Mouse (Mus musculus): ENCODE measurements around the gene Neurl4. TPM values are rescaled to one million over a fixed set of nuclear protein-coding genes. Genes with fewer than 3 reads are reported as not detected.

Neurl4 gene
- polyA plus RNA-seq, 1 experiment from 2014 or later: 29.0 TPM

DNA sequence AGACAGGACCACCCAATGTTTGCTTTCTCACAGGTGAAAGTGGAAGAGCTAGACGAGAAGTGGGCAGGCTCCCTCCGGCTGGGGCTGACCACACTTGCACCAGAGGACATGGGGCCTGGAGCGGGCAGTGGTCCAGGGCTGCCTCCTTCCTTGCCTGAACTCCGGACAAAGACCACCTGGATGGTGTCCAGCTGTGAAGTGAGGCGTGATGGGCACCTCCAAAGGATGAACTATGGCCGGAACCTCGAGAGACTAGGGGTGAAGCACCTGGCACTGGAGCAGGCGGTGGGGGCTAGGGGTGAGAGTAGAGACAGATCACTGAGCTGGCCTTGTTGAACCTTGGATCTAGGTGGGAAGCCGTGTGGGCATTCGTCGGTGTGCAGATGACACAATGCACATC, 7.8 kb downstream of the Neurl4 start:
- no peaks in the 10 kb centered on the region for H3K27me3 ChIP-seq (ENCODE audit: control insufficient read depth, insufficient read depth, low read length)
- no peak overlapping the region for H3K4me3 ChIP-seq (replicated peaks; ENCODE audit: low read depth, low read length)
- ATAC-seq (ENCODE audit: low FRiP score, low TSS enrichment) (no peak), DNase-seq (no peak)
- H3K36me3 ChIP-seq (ENCODE audit: control insufficient read depth, insufficient read depth, low read length): peaks cover 98% of the 10 kb centered on the region
- H3K9ac ChIP-seq (replicated peaks; ENCODE audit: low read length): no peak overlapping the region
- no peaks in the 10 kb centered on the region for H3K9me3 ChIP-seq (ENCODE audit: control insufficient read depth, low read length)
- no peak overlapping the region for H3K4me2 ChIP-seq (ENCODE audit: low read length)
- no peak overlapping the region for H3K27ac ChIP-seq (replicated peaks; ENCODE audit: low read depth, low read length)
- peaks cover 5% of the 10 kb centered on the region; the same call in 1 of the 2 replicates for H3K4me1 ChIP-seq (ENCODE audit: control insufficient read depth, insufficient read depth, low read length)
- 96% methylated on average over 11 of the region's 11 CpGs for WGBS

DNA sequence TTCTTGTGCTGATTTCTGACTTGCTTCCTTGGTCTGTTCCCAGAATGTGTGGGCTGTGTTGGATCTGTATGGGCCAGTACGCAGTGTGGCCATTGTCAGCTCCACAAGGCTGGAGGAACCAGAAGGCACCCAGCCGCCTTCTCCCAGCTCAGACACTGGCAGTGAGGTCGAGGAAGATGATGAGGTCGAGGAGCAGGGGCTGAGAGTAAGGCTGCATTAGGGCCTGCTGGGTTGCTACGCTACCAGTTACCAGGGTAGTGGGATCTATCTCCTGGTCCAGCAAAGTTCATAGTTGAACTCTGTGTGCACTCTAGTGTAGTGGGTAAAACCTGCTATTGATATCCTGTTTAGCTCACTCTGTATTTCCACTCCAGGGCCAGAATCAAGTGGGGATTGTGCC, 8.3 kb downstream of the Neurl4 start:
- H3K4me3 ChIP-seq (replicated peaks; ENCODE audit: low read depth, low read length): no peak overlapping the region
- ATAC-seq (ENCODE audit: low FRiP score, low TSS enrichment) (no peak), DNase-seq (no peak)
- H3K36me3 ChIP-seq (ENCODE audit: control insufficient read depth, insufficient read depth, low read length): peaks cover 93% of the 10 kb centered on the region
- H3K4me1 ChIP-seq (ENCODE audit: control insufficient read depth, insufficient read depth, low read length): peaks cover 5% of the 10 kb centered on the region; the same call in 1 of the 2 replicates
- H3K9me3 ChIP-seq (ENCODE audit: control insufficient read depth, low read length): no peaks in the 10 kb centered on the region
- H3K27me3 ChIP-seq (ENCODE audit: control insufficient read depth, insufficient read depth, low read length): no peaks in the 10 kb centered on the region
- H3K27ac ChIP-seq (replicated peaks; ENCODE audit: low read depth, low read length): no peak overlapping the region
- WGBS: 88% methylated on average over 5 of the region's 5 CpGs
- no peak overlapping the region for H3K4me2 ChIP-seq (ENCODE audit: low read length)
- no peak overlapping the region for H3K9ac ChIP-seq (replicated peaks; ENCODE audit: low read length)

DNA sequence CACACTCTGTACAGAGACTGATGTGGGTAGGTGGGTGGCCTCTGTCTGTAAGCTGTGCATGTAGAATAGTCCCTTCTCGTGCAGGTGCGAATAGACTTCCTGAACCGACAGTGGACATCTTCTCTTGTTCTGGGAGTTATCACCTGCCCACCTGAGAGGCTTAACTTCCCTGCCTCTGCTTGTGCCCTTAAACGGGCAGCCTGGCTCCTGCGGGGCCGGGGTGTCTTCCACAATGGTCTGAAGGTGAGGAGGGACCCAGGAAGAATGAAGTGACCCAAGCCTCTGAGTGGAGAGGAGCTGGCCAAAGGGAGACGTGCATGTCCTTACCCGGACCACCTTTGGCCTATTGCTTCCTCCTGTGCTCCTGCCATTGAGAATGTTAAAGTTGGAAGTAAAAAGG, 9.3 kb downstream of the Neurl4 start:
- WGBS: 93% methylated on average over 8 of the region's 8 CpGs
- no peak overlapping the region for H3K9ac ChIP-seq (replicated peaks; ENCODE audit: low read length)
- no peaks in the 10 kb centered on the region for H3K9me3 ChIP-seq (ENCODE audit: control insufficient read depth, low read length)
- H3K4me1 ChIP-seq (ENCODE audit: control insufficient read depth, insufficient read depth, low read length): peaks cover 14% of the 10 kb centered on the region
- no peak for DNase-seq
- H3K4me2 ChIP-seq (ENCODE audit: low read length): no peak overlapping the region
- peaks cover 88% of the 10 kb centered on the region for H3K36me3 ChIP-seq (ENCODE audit: control insufficient read depth, insufficient read depth, low read length)
- no peak for ATAC-seq (ENCODE audit: low FRiP score, low TSS enrichment)
- no peak overlapping the region for H3K27ac ChIP-seq (replicated peaks; ENCODE audit: low read depth, low read length)
- no peaks in the 10 kb centered on the region for H3K27me3 ChIP-seq (ENCODE audit: control insufficient read depth, insufficient read depth, low read length)
- H3K4me3 ChIP-seq (replicated peaks; ENCODE audit: low read depth, low read length): no peak overlapping the region

DNA sequence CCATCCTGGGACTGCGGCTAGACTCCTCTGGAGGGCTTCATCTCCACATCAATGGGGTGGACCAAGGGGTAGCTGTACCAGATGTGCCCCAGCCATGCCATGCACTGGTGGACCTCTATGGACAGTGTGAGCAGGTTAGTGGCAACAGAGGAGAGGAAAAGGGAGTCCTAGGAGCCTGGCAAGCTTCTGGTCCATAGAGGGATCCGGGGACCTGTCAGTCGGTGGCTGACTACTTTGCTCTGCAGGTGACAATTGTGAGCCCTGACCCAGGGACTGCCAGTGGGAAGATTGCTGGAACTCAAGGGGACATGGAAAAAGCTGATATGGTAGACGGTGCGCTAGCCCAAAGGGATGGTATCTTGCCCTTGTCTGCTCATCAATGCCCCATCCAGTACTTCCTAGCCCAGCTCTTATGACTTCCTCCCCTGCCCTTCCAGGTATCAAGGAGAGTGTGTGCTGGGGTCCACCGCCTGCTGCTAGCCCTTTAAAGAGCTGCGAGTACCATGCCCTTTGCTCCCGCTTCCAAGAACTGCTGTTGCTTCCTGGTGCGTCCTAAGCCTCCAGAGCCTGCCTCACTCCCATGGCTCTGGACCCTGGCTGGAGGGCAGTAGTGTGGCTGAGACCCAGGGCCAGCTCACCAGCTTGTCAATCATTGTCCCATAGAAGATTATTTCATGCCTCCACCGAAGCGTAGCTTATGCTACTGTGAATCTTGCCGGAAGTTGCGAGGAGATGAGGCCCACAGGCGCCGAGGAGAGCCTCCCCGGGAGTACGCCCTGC, 10.1 kb downstream of the Neurl4 start:
- H3K36me3 ChIP-seq (ENCODE audit: control insufficient read depth, insufficient read depth, low read length): peaks cover 88% of the 10 kb centered on the region
- no peak overlapping the region for H3K4me3 ChIP-seq (replicated peaks; ENCODE audit: low read depth, low read length)
- peaks cover 17% of the 10 kb centered on the region for H3K4me1 ChIP-seq (ENCODE audit: control insufficient read depth, insufficient read depth, low read length)
- no peak for DNase-seq
- H3K4me2 ChIP-seq (ENCODE audit: low read length): no peak overlapping the region
- no peak overlapping the region for H3K9ac ChIP-seq (replicated peaks; ENCODE audit: low read length)
- no peaks in the 10 kb centered on the region for H3K27me3 ChIP-seq (ENCODE audit: control insufficient read depth, insufficient read depth, low read length)
- 94% methylated on average over 17 of the region's 17 CpGs for WGBS
- ATAC-seq (ENCODE audit: low FRiP score, low TSS enrichment): no peak
- no peaks in the 10 kb centered on the region for H3K9me3 ChIP-seq (ENCODE audit: control insufficient read depth, low read length)
- H3K27ac ChIP-seq (replicated peaks; ENCODE audit: low read depth, low read length): no peak overlapping the region

DNA sequence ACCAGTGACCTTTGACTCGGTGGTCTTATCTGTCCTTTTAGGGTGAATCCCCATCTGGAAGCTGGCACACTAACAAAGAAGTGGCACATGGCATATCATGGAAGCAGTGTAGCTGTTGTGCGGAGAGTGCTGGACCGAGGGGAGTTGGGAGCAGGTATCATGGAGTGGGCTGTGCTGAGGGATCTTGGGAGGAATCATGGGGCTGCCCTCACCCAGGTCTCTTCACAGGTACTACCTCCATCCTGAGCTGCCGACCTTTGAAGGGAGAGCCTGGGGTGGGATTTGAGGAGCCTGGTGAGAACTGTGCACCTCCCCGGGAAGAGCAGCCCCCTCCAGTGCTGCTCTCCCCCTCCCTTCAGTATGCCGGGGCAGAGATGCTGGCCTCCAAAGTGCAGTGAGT, 10.8 kb downstream of the Neurl4 start:
- Histone ChIP-seq H3K36me3 (ENCODE audit: control insufficient read depth, insufficient read depth, low read length) (peaks cover 88% of the 10 kb centered on the region), H3K27me3 (ENCODE audit: control insufficient read depth, insufficient read depth, low read length) (no peaks in the 10 kb centered on the region), H3K4me2 (ENCODE audit: low read length) (no peak overlapping the region), H3K27ac (replicated peaks; ENCODE audit: low read depth, low read length) (no peak overlapping the region), H3K4me3 (replicated peaks; ENCODE audit: low read depth, low read length) (no peak overlapping the region), H3K4me1 (ENCODE audit: control insufficient read depth, insufficient read depth, low read length) (peaks cover 17% of the 10 kb centered on the region), H3K9me3 (ENCODE audit: control insufficient read depth, low read length) (no peaks in the 10 kb centered on the region), H3K9ac (replicated peaks; ENCODE audit: low read length) (no peak overlapping the region)
- ATAC-seq (ENCODE audit: low FRiP score, low TSS enrichment) (no peak), DNase-seq (no peak)
- 91% methylated on average over 6 of the region's 6 CpGs for WGBS

DNA sequence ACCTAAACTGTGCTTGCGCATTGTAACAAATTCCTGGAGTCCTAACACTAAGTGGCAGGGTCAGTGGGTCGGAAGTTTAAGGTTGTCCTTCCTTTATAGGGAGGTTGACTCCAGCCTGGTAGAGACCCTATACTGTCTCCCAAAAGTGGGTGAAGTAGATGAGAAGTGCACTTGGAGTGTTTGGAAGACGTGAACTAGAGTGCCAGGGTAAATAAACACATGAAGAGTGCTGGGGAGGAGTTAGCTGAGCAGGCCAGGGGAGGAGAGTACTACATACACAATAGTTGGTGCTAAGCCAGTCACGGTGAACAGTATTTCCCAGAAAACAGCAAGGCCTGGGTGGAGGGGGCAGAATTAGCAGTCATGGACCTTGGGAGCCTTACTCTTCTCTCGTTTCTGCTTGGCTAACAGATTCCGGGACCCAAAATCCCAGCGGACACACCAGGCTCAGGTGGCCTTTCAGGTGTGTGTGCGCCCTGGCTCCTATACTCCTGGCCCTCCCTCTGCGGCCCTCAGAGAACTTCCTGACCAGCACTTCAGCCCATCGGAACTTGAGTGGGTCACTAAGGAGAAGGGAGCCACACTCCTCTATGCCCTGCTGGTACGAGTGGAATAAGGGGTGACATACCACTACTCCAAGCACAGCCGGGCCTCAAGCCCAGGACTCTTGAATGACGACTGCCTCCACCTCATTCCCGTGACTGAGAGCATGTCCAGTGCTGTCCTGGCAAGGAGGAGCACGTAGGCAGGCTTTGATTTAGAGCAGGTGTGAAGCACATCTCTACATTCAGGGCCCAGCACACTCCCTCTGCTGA, 12.1 kb downstream of the Neurl4 start:
- Histone ChIP-seq H3K9me3 (ENCODE audit: control insufficient read depth, low read length) (no peaks in the 10 kb centered on the region), H3K4me2 (ENCODE audit: low read length) (peak overlapping the region; percentile 99), H3K36me3 (ENCODE audit: control insufficient read depth, insufficient read depth, low read length) (peaks cover 88% of the 10 kb centered on the region), H3K9ac (replicated peaks; ENCODE audit: low read length) (peak overlapping the region; percentile 82; the same call in 1 of the 2 replicates), H3K4me1 (ENCODE audit: control insufficient read depth, insufficient read depth, low read length) (peaks cover 17% of the 10 kb centered on the region), H3K27me3 (ENCODE audit: control insufficient read depth, insufficient read depth, low read length) (no peaks in the 10 kb centered on the region), H3K4me3 (replicated peaks; ENCODE audit: low read depth, low read length) (peak overlapping the region; percentile 80; the same call in 1 of the 2 replicates), H3K27ac (replicated peaks; ENCODE audit: low read depth, low read length) (peak overlapping the region; percentile 90; the same call in 1 of the 2 replicates)
- peak; percentile 26; the same call in 1 of the 2 replicates for ATAC-seq (ENCODE audit: low FRiP score, low TSS enrichment)
- WGBS: 79% methylated on average over 15 of the region's 15 CpGs
- DNase-seq: no peak

DNA sequence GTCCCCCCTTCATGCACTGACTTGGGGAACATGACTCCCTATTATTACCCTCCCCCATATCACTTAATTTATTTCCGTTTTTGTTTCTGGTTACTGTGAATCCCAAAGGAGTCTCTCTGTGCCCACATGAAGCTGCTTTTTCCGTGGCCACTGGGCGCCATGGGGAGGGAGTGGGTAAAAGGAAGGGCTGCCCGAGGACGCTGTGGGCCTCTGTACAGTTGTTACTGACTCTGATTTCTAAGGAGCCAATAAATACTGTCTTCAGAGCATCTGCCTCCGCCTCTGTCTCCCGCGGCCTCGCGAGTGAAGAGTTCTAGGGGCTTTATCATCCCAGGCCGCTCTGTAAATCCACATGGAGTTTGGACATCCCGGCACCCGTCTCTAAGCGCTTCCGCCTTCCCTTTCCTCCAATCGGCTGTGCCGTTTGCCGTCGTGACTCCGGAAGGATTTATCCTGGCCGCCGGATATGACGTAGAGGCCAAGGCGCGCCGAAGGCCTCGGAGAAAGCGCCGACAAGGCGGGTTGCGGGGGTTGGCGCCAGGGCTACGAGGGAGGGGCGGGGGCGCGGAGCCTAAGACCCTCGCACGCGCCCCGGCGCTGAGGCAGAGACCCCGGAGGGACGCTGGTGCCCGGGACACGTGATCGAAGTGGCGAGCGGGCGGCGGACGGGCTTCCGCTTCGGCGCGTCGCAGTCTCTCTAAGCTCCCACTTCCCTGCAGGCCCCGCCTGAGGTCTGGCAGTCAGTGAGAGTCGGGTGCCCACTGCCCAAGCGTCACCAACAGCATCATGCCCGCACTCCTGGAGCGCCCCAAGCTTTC, 12.9 kb downstream of the Neurl4 start, which contains the start of gene Gps2:
Gene Gps2 (plus strand): TSS at position 335 of the 818 bp plus-strand sequence.
- H3K9ac ChIP-seq (replicated peaks; ENCODE audit: low read length): peak within 1 kb of the TSS; percentile 82
- ATAC-seq (ENCODE audit: low FRiP score, low TSS enrichment) (peak; percentile 93), DNase-seq (peak; percentile 97)
- H3K4me3 ChIP-seq (replicated peaks; ENCODE audit: low read depth, low read length): peak within 1 kb of the TSS; percentile 80
- WGBS: 1% methylated on average over 55 of the region's 61 CpGs
- peaks cover 17% of the 10 kb centered on the region for H3K4me1 ChIP-seq (ENCODE audit: control insufficient read depth, insufficient read depth, low read length)
- peak within 1 kb of the TSS; percentile 99 for H3K4me2 ChIP-seq (ENCODE audit: low read length)
- H3K27me3 ChIP-seq (ENCODE audit: control insufficient read depth, insufficient read depth, low read length): no peaks in the 10 kb centered on the region
- peak within 1 kb of the TSS; percentile 90 for H3K27ac ChIP-seq (replicated peaks; ENCODE audit: low read depth, low read length)
- peaks cover 88% of the 10 kb centered on the region for H3K36me3 ChIP-seq (ENCODE audit: control insufficient read depth, insufficient read depth, low read length)
- no peaks in the 10 kb centered on the region for H3K9me3 ChIP-seq (ENCODE audit: control insufficient read depth, low read length)

DNA sequence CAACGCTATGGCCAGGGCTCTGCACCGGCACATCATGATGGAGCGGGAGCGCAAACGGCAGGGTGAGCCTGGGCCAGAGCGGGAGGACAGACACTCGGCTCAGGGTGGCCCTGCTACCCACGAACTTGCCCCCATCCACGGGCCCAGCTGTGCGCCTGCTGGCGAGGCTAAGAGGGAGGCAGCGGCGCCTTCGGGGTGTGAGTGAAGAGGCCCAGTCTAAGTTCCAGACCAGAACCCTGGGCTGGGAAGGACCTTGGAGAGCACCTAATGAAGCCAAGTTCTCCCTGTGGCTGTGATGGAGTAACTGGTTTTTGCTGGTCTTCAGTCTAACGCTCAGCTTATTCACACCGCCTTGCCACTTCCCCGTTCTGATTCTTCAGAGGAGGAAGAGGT, 13.5 kb downstream of the Neurl4 start:
- WGBS: 4% methylated on average over 17 of the region's 17 CpGs
- Histone ChIP-seq H3K27ac (replicated peaks; ENCODE audit: low read depth, low read length) (peak overlapping the region; percentile 90), H3K4me3 (replicated peaks; ENCODE audit: low read depth, low read length) (peak overlapping the region; percentile 80), H3K4me2 (ENCODE audit: low read length) (peak overlapping the region; percentile 99), H3K9me3 (ENCODE audit: control insufficient read depth, low read length) (no peaks in the 10 kb centered on the region), H3K27me3 (ENCODE audit: control insufficient read depth, insufficient read depth, low read length) (no peaks in the 10 kb centered on the region), H3K36me3 (ENCODE audit: control insufficient read depth, insufficient read depth, low read length) (peaks cover 85% of the 10 kb centered on the region), H3K9ac (replicated peaks; ENCODE audit: low read length) (peak overlapping the region; percentile 82), H3K4me1 (ENCODE audit: control insufficient read depth, insufficient read depth, low read length) (peaks cover 18% of the 10 kb centered on the region)
- DNase-seq: no peak
- no peak; the same call in 1 of the 2 replicates for ATAC-seq (ENCODE audit: low FRiP score, low TSS enrichment)

Data from midbrain, embryonic 14.5 days (tissue).